Mouse (Mus musculus) embryonic facial prominence, embryonic 12.5 days (tissue): ENCODE measurements around the gene Alg9. TPM values are rescaled to one million over a fixed set of nuclear protein-coding genes. Genes with fewer than 3 reads are reported as not detected.

Experiments
- ATAC-seq: fragments of 200-750 bp; cut with Nextera tagmentation; 2 replicates; pipeline ENCODE4 v1.8.0; 2017; ENCODE audit not compliant: insufficient number of reproducible peaks, insufficient read depth, low FRiP score, low TSS enrichment
- H3K27ac ChIP-seq: fragments of 300-500 bp; sonication (generic); 2 replicates; pipeline ENCODE4 v1.5.1; 2016; ENCODE audit warnings: mild to moderate bottlenecking
- H3K27me3 ChIP-seq: fragments of 300-500 bp; sonication (generic); 2 replicates; pipeline ENCODE4 v1.6.1; 2016; ENCODE audit warnings: mild to moderate bottlenecking, moderate library complexity
- H3K36me3 ChIP-seq: fragments of 300-500 bp; sonication (generic); 2 replicates; pipeline ENCODE4 v1.6.1; 2016; ENCODE audit warnings: mild to moderate bottlenecking
- H3K4me1 ChIP-seq: fragments of 300-500 bp; sonication (generic); 2 replicates; pipeline ENCODE4 v1.6.1; 2016
- H3K4me2 ChIP-seq: fragments of 300-500 bp; sonication (generic); replicated peaks from 2 replicates; pipeline ENCODE4 v1.6.1; 2016; ENCODE audit warnings: mild to moderate bottlenecking, moderate library complexity
- H3K4me3 ChIP-seq: fragments of 300-500 bp; sonication (generic); 2 replicates; pipeline ENCODE4 v1.5.1; 2016; ENCODE audit warnings: mild to moderate bottlenecking
- H3K9ac ChIP-seq: fragments of 300-500 bp; sonication (generic); 2 replicates; pipeline ENCODE4 v1.6.1; 2016; ENCODE audit warnings: mild to moderate bottlenecking, moderate library complexity
- H3K9me3 ChIP-seq: fragments of 300-500 bp; sonication (generic); 2 replicates; pipeline ENCODE4 v1.6.1; 2016; ENCODE audit warnings: mild to moderate bottlenecking, moderate library complexity
- WGBS: fragments of 180-500 bp; shearing (Covaris S2); methylation state at CpG from one replicate; pipeline ENCODE4 v1.1.7; 2016; 5-methylcytosine and 5-hydroxymethylcytosine counted together
- polyA plus RNA-seq: library from polyadenylated mRNA; unstranded; fragments of >200 nt; fragmentation: Nextera tagmentation; extraction: Ambion mirVana; gene quantifications from 2 replicates; pipeline ENCODE4 v1.2.1, GENCODE M21; 2016

Gene Alg9
- polyA plus RNA-seq: 43.9 and 44.1 TPM in 2 replicates

- Histone ChIP-seq H3K9ac (peak within 1 kb of the TSS; percentile 91), H3K27me3 (no peaks in the 10 kb centered on the region), H3K4me1 (peaks cover 14% of the 10 kb centered on the region), H3K36me3 (peaks cover 20% of the 10 kb centered on the region), H3K4me2 (peak within 1 kb of the TSS; percentile 56), H3K9me3 (no peaks in the 10 kb centered on the region), H3K4me3 (peak within 1 kb of the TSS; percentile 85), H3K27ac (peak within 1 kb of the TSS; percentile 89)
- WGBS: under 1% methylated on average over 46 of the region's 51 CpGs
- peak; percentile 72 for ATAC-seq
These were observed at the start of gene Alg9, which contains the start of gene 1110032A03Rik for GRCm38 (mm10) chr9:50774991-50775612. TSS of gene Alg9 (plus strand) at chr9:50775019. TSS of gene 1110032A03Rik (minus strand) at chr9:50775520.

GRCm38 (mm10) chr9:50725921-50726590, 48.8 kb upstream of the Alg9 start:
- Histone ChIP-seq H3K4me2 (peak overlapping the region; percentile 76), H3K36me3 (no peaks in the 10 kb centered on the region), H3K9me3 (no peaks in the 10 kb centered on the region), H3K4me1 (peaks cover 37% of the 10 kb centered on the region), H3K4me3 (peak overlapping the region; percentile 61), H3K9ac (no peak overlapping the region), H3K27ac (peak overlapping the region; percentile 81), H3K27me3 (no peaks in the 10 kb centered on the region)
- ATAC-seq: no peak
- 10% methylated on average over 8 of the region's 8 CpGs for WGBS

DNA sequence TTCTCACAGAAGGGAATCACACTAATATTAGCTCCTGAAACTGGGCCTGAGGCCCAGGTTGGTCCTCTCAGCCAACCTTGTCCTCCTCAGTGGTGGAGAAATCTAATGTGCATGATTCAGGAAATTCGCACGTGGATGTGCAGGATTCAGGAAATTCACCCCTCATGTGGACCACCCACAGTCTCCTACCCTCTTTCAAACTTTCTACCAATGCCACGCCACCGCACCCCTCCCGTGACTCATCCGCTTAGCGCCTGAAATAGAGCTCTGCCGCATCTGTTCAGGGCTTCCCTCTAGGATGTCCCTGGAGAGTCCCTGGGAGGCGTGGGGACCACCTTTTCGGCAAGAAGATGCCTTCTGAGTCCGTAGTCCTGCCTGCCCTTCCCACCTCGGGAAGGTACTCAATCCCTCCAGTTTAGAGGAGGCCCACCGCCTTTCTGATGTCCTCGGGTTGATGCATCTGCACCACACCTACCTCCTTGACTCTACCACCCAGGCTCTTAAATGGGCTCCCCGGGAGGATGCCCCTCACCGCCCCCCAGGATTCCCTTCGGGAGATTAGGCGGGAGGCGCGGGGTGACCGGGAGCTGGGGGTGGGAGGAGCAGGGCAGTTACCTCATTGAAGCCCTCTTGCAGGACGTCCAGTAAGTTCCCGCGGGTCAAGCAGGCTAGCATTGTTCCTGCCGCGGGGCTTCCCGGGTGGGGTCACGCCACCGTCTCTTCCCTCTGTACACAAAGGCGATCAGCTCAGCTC, 47.5 kb upstream of the Alg9 start:
- under 1% methylated on average over 30 of the region's 30 CpGs for WGBS
- Histone ChIP-seq H3K4me3 (peak overlapping the region; percentile 61), H3K9ac (peak overlapping the region; percentile 64), H3K4me1 (peaks cover 32% of the 10 kb centered on the region), H3K27ac (peak overlapping the region; percentile 81), H3K9me3 (no peaks in the 10 kb centered on the region), H3K36me3 (no peaks in the 10 kb centered on the region), H3K4me2 (peak overlapping the region; percentile 76), H3K27me3 (no peaks in the 10 kb centered on the region)
- ATAC-seq: peak; percentile 5

DNA sequence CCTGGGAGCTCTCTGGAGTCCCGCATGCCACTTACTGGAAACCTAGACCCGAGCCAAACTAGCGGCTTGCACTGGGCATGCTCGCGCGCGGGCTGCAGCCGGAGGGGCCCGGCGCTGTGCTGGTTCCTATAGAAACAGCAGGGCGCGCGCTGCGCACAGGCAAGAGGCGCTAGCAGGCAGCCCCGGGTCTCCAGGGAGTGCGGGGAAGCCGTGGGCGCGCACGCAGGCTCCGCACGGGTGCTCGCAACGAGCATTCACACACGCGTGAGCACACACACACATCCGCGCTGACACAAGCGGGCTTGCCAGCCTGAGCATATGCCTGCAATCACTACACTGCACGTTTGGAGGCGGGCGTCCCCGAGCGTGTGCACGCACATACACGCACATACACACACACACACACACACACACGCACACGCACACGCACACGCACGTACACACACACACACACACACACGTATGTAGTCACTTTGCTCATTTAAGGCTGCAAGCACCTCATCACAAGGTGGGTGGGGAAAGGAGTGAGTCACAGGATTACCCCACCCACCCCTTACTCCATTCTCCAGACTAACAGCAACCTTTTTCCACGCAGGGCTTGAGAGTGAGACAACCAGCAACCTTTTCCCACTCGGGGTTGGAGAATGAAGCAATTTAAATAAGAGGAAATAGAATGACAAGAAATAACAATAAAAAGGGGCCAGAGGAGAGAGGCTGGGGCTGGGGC, 46.7 kb upstream of the Alg9 start:
- H3K27ac ChIP-seq: peak overlapping the region; percentile 81
- H3K9me3 ChIP-seq: no peaks in the 10 kb centered on the region
- H3K27me3 ChIP-seq: no peaks in the 10 kb centered on the region
- H3K4me1 ChIP-seq: peaks cover 31% of the 10 kb centered on the region
- H3K9ac ChIP-seq: peak overlapping the region; percentile 64
- WGBS: under 1% methylated on average over 44 of the region's 45 CpGs
- H3K36me3 ChIP-seq: no peaks in the 10 kb centered on the region
- peak overlapping the region; percentile 76 for H3K4me2 ChIP-seq
- peak; percentile 94 for ATAC-seq
- peak overlapping the region; percentile 61 for H3K4me3 ChIP-seq

GRCm38 (mm10) chr9:50729600-50729999, 45.2 kb upstream of the Alg9 start:
- Histone ChIP-seq H3K27me3 (no peaks in the 10 kb centered on the region), H3K9ac (no peak overlapping the region), H3K9me3 (no peaks in the 10 kb centered on the region), H3K27ac (no peak overlapping the region), H3K4me2 (no peak overlapping the region), H3K36me3 (no peaks in the 10 kb centered on the region), H3K4me3 (no peak overlapping the region), H3K4me1 (peaks cover 20% of the 10 kb centered on the region)
- ATAC-seq: no peak
- WGBS: 36% methylated on average over 4 of the region's 4 CpGs

- no peaks in the 10 kb centered on the region; the same call in 1 of the 2 replicates for H3K4me1 ChIP-seq
- H3K27ac ChIP-seq: no peak overlapping the region
- no peaks in the 10 kb centered on the region for H3K9me3 ChIP-seq
- H3K36me3 ChIP-seq: no peaks in the 10 kb centered on the region
- H3K4me2 ChIP-seq: no peak overlapping the region
- H3K27me3 ChIP-seq: no peaks in the 10 kb centered on the region
- H3K4me3 ChIP-seq: no peak overlapping the region
- ATAC-seq: no peak
- 39% methylated on average over 4 of the region's 4 CpGs for WGBS
- no peak overlapping the region for H3K9ac ChIP-seq
These were observed 42.3 kb upstream of the Alg9 start for GRCm38 (mm10) chr9:50732560-50732959.

- Histone ChIP-seq H3K4me2 (no peak overlapping the region), H3K27me3 (no peaks in the 10 kb centered on the region), H3K9me3 (no peaks in the 10 kb centered on the region), H3K36me3 (no peaks in the 10 kb centered on the region), H3K27ac (no peak overlapping the region), H3K4me3 (no peak overlapping the region), H3K4me1 (peaks cover 6% of the 10 kb centered on the region; the same call in 1 of the 2 replicates), H3K9ac (no peak overlapping the region; the same call in 1 of the 2 replicates)
- 2% methylated on average over 9 of the region's 9 CpGs for WGBS
- ATAC-seq: no peak
These were observed 39.8 kb upstream of the Alg9 start for GRCm38 (mm10) chr9:50734989-50735388.

- Histone ChIP-seq H3K4me2 (peak within 1 kb of the TSS; percentile 62), H3K4me1 (peaks cover 6% of the 10 kb centered on the region; the same call in 1 of the 2 replicates), H3K4me3 (peak within 1 kb of the TSS; percentile 30), H3K9me3 (no peaks in the 10 kb centered on the region), H3K27ac (no peak within 1 kb of the TSS), H3K27me3 (no peaks in the 10 kb centered on the region), H3K9ac (no peak within 1 kb of the TSS), H3K36me3 (no peaks in the 10 kb centered on the region)
- ATAC-seq: peak; percentile 95
- 14% methylated on average over 35 of the region's 36 CpGs for WGBS
These were observed 35.6 kb upstream of the Alg9 start, which contains the start of gene Dixdc1 for GRCm38 (mm10) chr9:50738914-50739870. TSS of gene Dixdc1 (minus strand) at chr9:50739517.

DNA sequence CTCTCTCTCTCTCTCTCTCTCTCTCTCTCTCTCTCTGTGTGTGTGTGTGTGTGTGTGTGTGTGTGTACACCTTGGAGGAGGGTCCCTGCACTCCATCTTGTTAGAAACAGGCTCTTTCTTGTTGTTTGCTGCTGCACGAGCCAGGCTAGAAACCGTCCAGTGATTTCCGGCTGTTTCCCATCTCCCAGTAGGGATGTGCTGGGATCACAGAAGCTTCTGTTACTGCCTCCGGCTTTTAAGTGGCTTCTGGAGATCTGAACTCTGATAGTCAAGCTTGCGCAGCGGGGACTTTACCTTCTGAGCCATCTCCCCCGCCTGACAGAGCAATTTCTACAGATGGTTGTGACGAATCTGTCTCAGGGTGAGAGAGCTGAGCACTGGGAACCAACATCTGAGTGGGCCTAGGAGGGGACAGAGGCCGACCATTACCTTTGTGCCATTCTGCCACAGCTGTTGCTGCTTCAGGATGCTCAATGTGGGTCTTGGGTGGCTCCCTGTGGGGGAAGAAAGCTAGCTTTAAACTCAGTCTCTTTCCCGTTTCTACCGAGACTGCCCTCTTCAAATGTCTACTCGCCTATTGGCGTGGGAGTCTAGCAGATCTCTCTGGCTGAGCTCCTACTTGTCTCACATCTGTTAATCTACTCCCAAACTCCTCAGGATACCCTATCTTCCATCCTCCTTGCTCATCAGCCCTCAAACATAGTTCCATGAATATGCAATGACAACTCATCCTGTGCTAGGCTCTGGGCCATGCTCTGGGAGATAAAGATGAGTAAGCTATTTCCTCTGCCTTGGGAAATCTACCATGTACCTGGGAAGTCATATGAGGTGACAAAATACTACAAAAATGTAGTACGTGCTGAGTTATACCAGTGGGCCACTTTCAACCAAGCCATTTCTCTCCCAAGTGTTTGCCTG, 33.7 kb upstream of the Alg9 start:
- Histone ChIP-seq H3K27me3 (peaks cover 7% of the 10 kb centered on the region; the same call in 1 of the 2 replicates), H3K36me3 (no peaks in the 10 kb centered on the region)

GRCm38 (mm10) chr9:50742261-50742660, 32.6 kb upstream of the Alg9 start:
- Histone ChIP-seq H3K27ac (no peak overlapping the region), H3K9me3 (no peaks in the 10 kb centered on the region), H3K4me3 (no peak overlapping the region), H3K27me3 (peaks cover 8% of the 10 kb centered on the region; the same call in 1 of the 2 replicates), H3K36me3 (no peaks in the 10 kb centered on the region), H3K4me2 (no peak overlapping the region), H3K9ac (no peak overlapping the region), H3K4me1 (peaks cover 15% of the 10 kb centered on the region)
- WGBS: 85% methylated on average over 3 of the region's 3 CpGs
- ATAC-seq: no peak

More for the DNA sequence above, 33.7 kb upstream of the Alg9 start:
- peaks cover 10% of the 10 kb centered on the region for H3K4me1 ChIP-seq
- H3K27ac ChIP-seq: no peak overlapping the region
- whole genome bisulfite sequencing: 81% methylated on average over 14 of the region's 14 CpGs
- no peak overlapping the region for H3K4me2 ChIP-seq
- ATAC-seq: no peak
- H3K9me3 ChIP-seq: no peaks in the 10 kb centered on the region
- H3K4me3 ChIP-seq: no peak overlapping the region
- no peak overlapping the region for H3K9ac ChIP-seq
